Mouse (Mus musculus): Measurements from ENCODE around the gene Rapgef3. TPM values are rescaled to one million over a fixed set of nuclear protein-coding genes. Genes with fewer than 3 reads are reported as not detected.
A peak's percentile ranks its signal among the peaks of the same experiment; 100 is the strongest.

The Rapgef3 gene
- polyA plus RNA-seq, 1 experiment from 2014 or later = 12.6 TPM

DNA sequence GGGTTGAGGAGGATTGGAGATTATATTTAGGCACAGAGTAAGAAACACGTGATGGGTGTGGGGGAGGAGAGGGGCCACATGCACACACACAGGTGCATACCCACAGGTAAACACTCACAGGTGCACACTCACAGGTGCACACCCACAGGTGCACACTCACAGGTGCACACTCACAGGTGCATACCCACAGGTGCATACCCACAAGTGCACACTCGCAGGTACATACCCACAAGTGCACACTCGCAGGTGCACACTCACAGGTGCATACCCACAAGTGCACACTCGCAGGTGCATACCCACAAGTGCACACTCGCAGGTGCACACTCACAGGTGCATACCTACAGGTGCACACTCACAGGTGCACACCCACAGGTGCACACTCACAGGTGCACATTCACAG, 42.6 kb upstream of the Rapgef3 start:
- no peak for ATAC-seq (ENCODE audit: insufficient read depth, low FRiP score)
- Histone ChIP-seq H3K4me1 (ENCODE audit: control insufficient read depth, insufficient read depth, low read length) (peaks cover 29% of the 10 kb centered on the region), H3K9ac (ENCODE audit: low read length) (no peak overlapping the region), H3K27ac (ENCODE audit: low read length) (no peak overlapping the region), H3K4me2 (ENCODE audit: low read depth, low read length) (no peak overlapping the region), H3K27me3 (ENCODE audit: control insufficient read depth, insufficient read depth, low read length) (no peaks in the 10 kb centered on the region), H3K36me3 (ENCODE audit: control insufficient read depth, insufficient read depth, low read length) (peaks cover 14% of the 10 kb centered on the region), H3K4me3 (replicated peaks; ENCODE audit: low read length) (no peak overlapping the region), H3K9me3 (replicated peaks; ENCODE audit: control insufficient read depth, low read length) (no peaks in the 10 kb centered on the region)
- WGBS = 90% methylated on average over 5 of the region's 5 CpGs

GRCm38 (mm10) chr15:97809942-97810341, 42.2 kb upstream of the Rapgef3 start:
- WGBS = 81% methylated on average over 5 of the region's 5 CpGs

DNA sequence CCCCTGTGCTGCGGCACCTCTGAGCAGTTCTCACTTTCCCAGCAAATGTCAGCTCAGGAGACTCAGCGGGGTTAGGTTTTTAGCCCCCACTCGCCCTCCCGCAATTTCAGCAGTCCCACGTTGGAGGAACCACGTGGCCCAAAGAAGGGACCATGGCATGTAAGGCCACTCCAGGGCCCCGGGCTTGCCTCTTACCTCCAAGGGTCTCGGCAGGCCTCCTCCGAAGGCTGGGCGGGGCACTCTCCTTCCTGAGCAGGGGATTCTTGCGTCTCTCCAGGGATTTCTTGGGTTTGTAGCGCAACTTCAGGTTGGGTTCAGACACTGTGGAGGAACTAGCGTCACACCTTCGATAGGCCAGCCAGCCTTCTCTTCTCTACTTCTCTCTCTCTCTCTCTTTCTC, 41.4 kb upstream of the Rapgef3 start:
- Histone ChIP-seq H3K4me3 (replicated peaks; ENCODE audit: low read length) (no peak overlapping the region), H3K36me3 (ENCODE audit: control insufficient read depth, insufficient read depth, low read length) (peaks cover 14% of the 10 kb centered on the region)

More at GRCm38 (mm10) chr15:97809942-97810341, 42.2 kb upstream of the Rapgef3 start:
- H3K36me3 ChIP-seq (ENCODE audit: control insufficient read depth, insufficient read depth, low read length) = peaks cover 14% of the 10 kb centered on the region
- H3K27ac ChIP-seq (ENCODE audit: low read length) = no peak overlapping the region
- H3K9me3 ChIP-seq (replicated peaks; ENCODE audit: control insufficient read depth, low read length) = no peaks in the 10 kb centered on the region
- no peak overlapping the region for H3K4me3 ChIP-seq (replicated peaks; ENCODE audit: low read length)
- H3K27me3 ChIP-seq (ENCODE audit: control insufficient read depth, insufficient read depth, low read length) = no peaks in the 10 kb centered on the region
- ATAC-seq (ENCODE audit: insufficient read depth, low FRiP score) = no peak; the same call in 1 of the 2 replicates
- no peak overlapping the region for H3K4me2 ChIP-seq (ENCODE audit: low read depth, low read length)
- H3K9ac ChIP-seq (ENCODE audit: low read length) = no peak overlapping the region
- H3K4me1 ChIP-seq (ENCODE audit: control insufficient read depth, insufficient read depth, low read length) = peaks cover 29% of the 10 kb centered on the region

GRCm38 (mm10) chr15:97808532-97808931, 40.8 kb upstream of the Rapgef3 start:
- no peak for ATAC-seq (ENCODE audit: insufficient read depth, low FRiP score)
- no peaks in the 10 kb centered on the region for H3K27me3 ChIP-seq (ENCODE audit: control insufficient read depth, insufficient read depth, low read length)
- no peak overlapping the region for H3K4me2 ChIP-seq (ENCODE audit: low read depth, low read length)
- H3K27ac ChIP-seq (ENCODE audit: low read length) = no peak overlapping the region
- H3K9ac ChIP-seq (ENCODE audit: low read length) = no peak overlapping the region
- no peak overlapping the region for H3K4me3 ChIP-seq (replicated peaks; ENCODE audit: low read length)
- H3K4me1 ChIP-seq (ENCODE audit: control insufficient read depth, insufficient read depth, low read length) = peaks cover 15% of the 10 kb centered on the region
- no peaks in the 10 kb centered on the region for H3K9me3 ChIP-seq (replicated peaks; ENCODE audit: control insufficient read depth, low read length)
- WGBS = 91% methylated on average over 13 of the region's 14 CpGs
- peaks cover 14% of the 10 kb centered on the region for H3K36me3 ChIP-seq (ENCODE audit: control insufficient read depth, insufficient read depth, low read length)

More for the DNA sequence above, 41.4 kb upstream of the Rapgef3 start:
- Histone ChIP-seq H3K9ac (ENCODE audit: low read length) (no peak overlapping the region), H3K4me1 (ENCODE audit: control insufficient read depth, insufficient read depth, low read length) (peaks cover 22% of the 10 kb centered on the region), H3K27me3 (ENCODE audit: control insufficient read depth, insufficient read depth, low read length) (no peaks in the 10 kb centered on the region), H3K9me3 (replicated peaks; ENCODE audit: control insufficient read depth, low read length) (no peaks in the 10 kb centered on the region), H3K27ac (ENCODE audit: low read length) (no peak overlapping the region), H3K4me2 (ENCODE audit: low read depth, low read length) (no peak overlapping the region)
- WGBS = 80% methylated on average over 14 of the region's 14 CpGs
- ATAC-seq (ENCODE audit: insufficient read depth, low FRiP score) = no peak

GRCm38 (mm10) chr15:97807867-97808266, 40.1 kb upstream of the Rapgef3 start:
- 77% methylated on average over 12 of the region's 12 CpGs for WGBS

GRCm38 (mm10) chr15:97802575-97802974, 34.8 kb upstream of the Rapgef3 start:
- no peak overlapping the region for H3K4me3 ChIP-seq (replicated peaks; ENCODE audit: low read length)
- no peak overlapping the region for H3K4me2 ChIP-seq (ENCODE audit: low read depth, low read length)
- WGBS = 29% methylated on average over 13 of the region's 13 CpGs
- no peaks in the 10 kb centered on the region for H3K4me1 ChIP-seq (ENCODE audit: control insufficient read depth, insufficient read depth, low read length)
- ATAC-seq (ENCODE audit: insufficient read depth, low FRiP score) = 0 out of 2 replicates have a peak, but pooled peaks have one; percentile 35
- H3K27me3 ChIP-seq (ENCODE audit: control insufficient read depth, insufficient read depth, low read length) = no peaks in the 10 kb centered on the region
- H3K9me3 ChIP-seq (replicated peaks; ENCODE audit: control insufficient read depth, low read length) = no peaks in the 10 kb centered on the region
- H3K9ac ChIP-seq (ENCODE audit: low read length) = no peak overlapping the region
- H3K27ac ChIP-seq (ENCODE audit: low read length) = no peak overlapping the region; the same call in 1 of the 2 replicates
- peaks cover 14% of the 10 kb centered on the region; the same call in 1 of the 2 replicates for H3K36me3 ChIP-seq (ENCODE audit: control insufficient read depth, insufficient read depth, low read length)

More at GRCm38 (mm10) chr15:97807867-97808266, 40.1 kb upstream of the Rapgef3 start:
- no peak overlapping the region for H3K27ac ChIP-seq (ENCODE audit: low read length)
- peaks cover 14% of the 10 kb centered on the region for H3K36me3 ChIP-seq (ENCODE audit: control insufficient read depth, insufficient read depth, low read length)
- no peaks in the 10 kb centered on the region for H3K9me3 ChIP-seq (replicated peaks; ENCODE audit: control insufficient read depth, low read length)
- H3K4me1 ChIP-seq (ENCODE audit: control insufficient read depth, insufficient read depth, low read length) = peaks cover 9% of the 10 kb centered on the region
- no peaks in the 10 kb centered on the region for H3K27me3 ChIP-seq (ENCODE audit: control insufficient read depth, insufficient read depth, low read length)
- H3K4me2 ChIP-seq (ENCODE audit: low read depth, low read length) = no peak overlapping the region
- H3K4me3 ChIP-seq (replicated peaks; ENCODE audit: low read length) = no peak overlapping the region
- ATAC-seq (ENCODE audit: insufficient read depth, low FRiP score) = no peak
- H3K9ac ChIP-seq (ENCODE audit: low read length) = no peak overlapping the region

- no peaks in the 10 kb centered on the region for H3K4me1 ChIP-seq (ENCODE audit: control insufficient read depth, insufficient read depth, low read length)
- H3K36me3 ChIP-seq (ENCODE audit: control insufficient read depth, insufficient read depth, low read length) = peaks cover 8% of the 10 kb centered on the region; the same call in 1 of the 2 replicates
Measured at GRCm38 (mm10) chr15:97801811-97802210, 34.0 kb upstream of the Rapgef3 start.

DNA sequence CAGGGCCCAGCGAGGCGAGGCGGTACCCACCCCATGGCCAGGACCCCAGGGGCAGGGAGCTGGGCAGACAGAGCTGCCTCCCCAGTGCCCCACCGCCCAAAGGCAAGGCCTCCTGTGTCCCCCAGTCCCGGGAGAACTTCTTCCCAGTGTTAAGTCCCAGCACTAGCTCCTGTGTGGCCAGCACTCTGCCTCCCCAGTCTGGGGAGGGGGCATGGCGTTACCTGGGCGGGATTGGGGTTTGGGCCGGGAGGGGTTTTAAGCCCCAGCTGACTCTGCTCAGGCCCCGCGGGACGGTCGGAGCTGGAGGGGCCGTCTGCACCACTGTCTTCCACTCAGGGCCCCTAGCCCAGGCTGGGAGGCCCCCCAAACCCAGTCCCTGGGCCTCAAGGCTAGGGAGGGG, 33.1 kb upstream of the Rapgef3 start:
- Histone ChIP-seq H3K27me3 (ENCODE audit: control insufficient read depth, insufficient read depth, low read length) (no peaks in the 10 kb centered on the region), H3K4me2 (ENCODE audit: low read depth, low read length) (no peak overlapping the region), H3K9ac (ENCODE audit: low read length) (no peak overlapping the region), H3K4me1 (ENCODE audit: control insufficient read depth, insufficient read depth, low read length) (no peaks in the 10 kb centered on the region), H3K4me3 (replicated peaks; ENCODE audit: low read length) (no peak overlapping the region), H3K27ac (ENCODE audit: low read length) (no peak overlapping the region), H3K9me3 (replicated peaks; ENCODE audit: control insufficient read depth, low read length) (no peaks in the 10 kb centered on the region), H3K36me3 (ENCODE audit: control insufficient read depth, insufficient read depth, low read length) (peaks cover 8% of the 10 kb centered on the region; the same call in 1 of the 2 replicates)
- no peak for ATAC-seq (ENCODE audit: insufficient read depth, low FRiP score)
- 87% methylated on average over 13 of the region's 13 CpGs for WGBS

More at GRCm38 (mm10) chr15:97801811-97802210, 34.0 kb upstream of the Rapgef3 start:
- Histone ChIP-seq H3K27me3 (ENCODE audit: control insufficient read depth, insufficient read depth, low read length) (no peaks in the 10 kb centered on the region), H3K9ac (ENCODE audit: low read length) (no peak overlapping the region), H3K9me3 (replicated peaks; ENCODE audit: control insufficient read depth, low read length) (no peaks in the 10 kb centered on the region), H3K4me3 (replicated peaks; ENCODE audit: low read length) (no peak overlapping the region), H3K4me2 (ENCODE audit: low read depth, low read length) (no peak overlapping the region), H3K27ac (ENCODE audit: low read length) (no peak overlapping the region)
- 81% methylated on average over 7 of the region's 7 CpGs for WGBS
- no peak for ATAC-seq (ENCODE audit: insufficient read depth, low FRiP score)

DNA sequence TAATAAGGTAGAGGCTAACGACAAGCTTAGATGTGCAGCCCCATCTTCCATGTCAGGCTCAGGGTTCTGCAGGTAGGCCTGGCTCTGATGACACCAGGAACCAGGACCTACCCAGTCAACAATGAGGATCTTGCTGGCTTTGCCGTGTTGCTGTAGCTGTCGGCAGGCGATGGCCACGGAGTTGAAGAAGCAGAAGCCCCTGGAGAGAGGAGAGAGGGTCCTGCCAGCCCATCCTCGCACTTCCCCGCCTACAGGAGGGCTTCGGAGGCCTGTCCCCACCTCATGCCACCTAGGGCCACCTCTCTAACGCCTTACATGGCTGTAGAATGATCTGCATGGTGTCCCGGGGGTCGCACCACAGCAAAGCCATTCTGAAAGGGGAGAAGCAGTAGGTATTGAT, 31.7 kb upstream of the Rapgef3 start:
- no peaks in the 10 kb centered on the region for H3K9me3 ChIP-seq (replicated peaks; ENCODE audit: control insufficient read depth, low read length)
- H3K4me1 ChIP-seq (ENCODE audit: control insufficient read depth, insufficient read depth, low read length) = no peaks in the 10 kb centered on the region
- no peak overlapping the region for H3K4me3 ChIP-seq (replicated peaks; ENCODE audit: low read length)
- H3K36me3 ChIP-seq (ENCODE audit: control insufficient read depth, insufficient read depth, low read length) = peaks cover 8% of the 10 kb centered on the region; the same call in 1 of the 2 replicates
- no peaks in the 10 kb centered on the region for H3K27me3 ChIP-seq (ENCODE audit: control insufficient read depth, insufficient read depth, low read length)
- no peak overlapping the region for H3K4me2 ChIP-seq (ENCODE audit: low read depth, low read length)
- H3K27ac ChIP-seq (ENCODE audit: low read length) = no peak overlapping the region
- 88% methylated on average over 11 of the region's 11 CpGs for WGBS
- no peak for ATAC-seq (ENCODE audit: insufficient read depth, low FRiP score)
- H3K9ac ChIP-seq (ENCODE audit: low read length) = no peak overlapping the region

All from stomach, embryonic 16.5 days (tissue).